Mouse (Mus musculus) ES-Bruce4 (cell line): ENCODE measurements around the gene Psen2.
A peak's percentile ranks its signal among the peaks of the same experiment; 100 is the strongest.

Source experiments
- CTCF ChIP-seq: IDR thresholded peaks from one replicate; pipeline ENCODE4 v1.8.1; 2011; ENCODE audit warnings: low read depth, low read length
- EP300 ChIP-seq: IDR thresholded peaks from 2 replicates; pipeline ENCODE4 v1.6.1; 2011; ENCODE audit warnings: low read depth, low read length; ENCODE audit not compliant: insufficient read depth
- POLR2A ChIP-seq: IDR thresholded peaks from one replicate; pipeline ENCODE4 v1.8.1; 2011; ENCODE audit warnings: low read length; ENCODE audit not compliant: insufficient read depth

DNA sequence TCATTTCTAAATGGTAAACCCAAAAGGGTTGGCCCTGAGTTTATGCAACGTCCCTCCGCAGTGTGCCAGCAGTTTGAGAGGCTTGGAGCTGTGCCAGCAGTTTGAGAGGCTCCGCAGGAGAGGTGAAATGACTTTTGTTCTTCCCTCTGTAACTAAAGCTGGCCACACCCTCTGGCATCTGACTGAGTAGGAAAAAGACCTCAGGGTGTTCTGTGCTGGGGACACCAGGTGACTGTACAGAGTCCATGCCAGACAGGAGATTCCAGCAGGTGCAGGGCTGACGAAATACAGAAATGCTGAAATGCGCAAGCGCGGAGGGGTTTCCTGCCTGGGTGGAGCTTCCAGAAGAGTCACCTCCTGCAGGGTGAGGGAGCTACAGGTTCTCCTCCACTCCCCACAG lies 16.4 kb upstream of the Psen2 start:
- TF ChIP-seq CTCF (no peak), EP300 (peak; percentile 78), POLR2A (no peak)
